Mouse (Mus musculus) heart, adult 9 months (tissue): ENCODE data around the gene Ubxn6.
"Not testable (repeated sequence)": the region's sequence is repeated elsewhere in the genome, so short reads cannot be mapped to it uniquely, and the experiment has no call there.

Experiments used
- DNase-seq, 2 experiments: peaks; one replicate each; pipeline ENCODE4 v3.0.0; 2022; ENCODE audit warnings: low spot score in 2 of 2

Ubxn6 gene

GRCm38 (mm10) chr17:56102158-56102557, 27.3 kb upstream of the Ubxn6 start:
- DNase-seq = no peak

DNA sequence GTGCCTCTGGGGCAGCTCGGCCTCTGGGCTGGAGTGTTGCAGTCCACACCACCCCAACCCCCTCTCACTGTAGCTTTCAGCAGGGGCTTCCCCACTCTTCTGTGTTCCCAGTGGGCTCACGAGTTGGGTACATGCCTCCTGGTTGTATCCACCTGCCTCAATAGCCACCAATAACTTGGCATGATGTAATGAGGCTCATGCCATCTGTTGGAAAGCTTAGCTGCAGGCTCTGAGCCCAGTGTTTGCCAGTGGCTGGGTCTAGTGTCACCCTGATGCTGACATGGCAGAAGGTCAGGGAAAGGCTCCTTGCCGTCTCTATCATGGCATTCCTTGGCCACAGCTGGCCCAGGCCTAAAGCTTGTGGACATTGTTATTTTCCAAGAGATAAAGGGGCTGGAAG, 26.0 kb upstream of the Ubxn6 start:
- DNase-seq = no peak

- DNase-seq = no peak
Measured at GRCm38 (mm10) chr17:56098711-56099572, 24.1 kb upstream of the Ubxn6 start.

DNA sequence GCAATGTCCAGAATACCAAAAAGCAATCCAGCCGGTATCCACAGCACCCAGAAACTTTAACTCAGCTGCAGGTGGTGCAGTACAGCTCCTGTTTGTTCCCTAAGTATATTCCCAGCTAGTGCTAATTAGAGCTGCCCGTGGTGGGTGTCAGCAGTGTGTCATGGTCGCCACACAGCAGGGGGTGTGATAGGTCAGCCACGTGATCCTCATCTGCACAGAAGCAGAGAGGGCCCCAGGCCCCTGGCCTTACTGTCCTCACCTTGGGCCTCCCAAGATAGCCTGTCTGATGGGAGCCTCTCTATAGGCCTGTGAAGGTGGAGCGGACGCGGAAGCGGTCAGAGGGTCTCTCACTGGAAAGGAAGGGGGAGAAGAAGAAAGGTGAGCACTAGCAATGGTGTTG, 23.4 kb upstream of the Ubxn6 start:
- DNase-seq = no peak

- no peak for DNase-seq
Measured at GRCm38 (mm10) chr17:56096883-56097282, 22.1 kb upstream of the Ubxn6 start.

- DNase-seq = no peak
Measured at GRCm38 (mm10) chr17:56092794-56093193, 18.0 kb upstream of the Ubxn6 start.

DNA sequence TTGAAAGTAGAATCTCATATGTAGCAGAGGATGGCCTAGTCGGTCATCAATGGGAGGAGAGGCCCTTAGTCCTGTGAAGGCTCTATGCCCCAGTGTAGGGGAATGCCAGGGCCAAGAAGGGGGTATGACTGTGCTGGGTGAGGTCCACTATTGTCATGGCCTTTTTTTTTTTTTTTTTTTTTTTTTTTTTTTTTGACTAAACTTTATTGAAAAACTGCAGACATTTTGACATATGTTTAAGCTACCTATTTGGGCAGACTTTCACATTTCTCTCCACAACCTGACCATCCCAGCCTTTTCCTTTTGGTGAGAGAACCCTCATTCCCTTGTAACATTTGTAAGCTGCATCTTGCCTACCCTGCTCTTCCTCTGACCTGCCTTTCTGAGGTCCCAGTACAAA, 17.5 kb upstream of the Ubxn6 start:
- DNase-seq = no peak

GRCm38 (mm10) chr17:56080781-56081585, 6.2 kb upstream of the Ubxn6 start:
- DNase-seq = no peak

- peak in 1 of 2 experiments; percentile 22 for DNase-seq
Measured at GRCm38 (mm10) chr17:56079921-56080320, 5.1 kb upstream of the Ubxn6 start.

- DNase-seq = peak; percentile 100
Measured at GRCm38 (mm10) chr17:56078880-56079795, 4.3 kb upstream of the Ubxn6 start, which contains the start of gene Hdgfl2. Hdgfl2 (plus strand) TSS chr17:56079634.

GRCm38 (mm10) chr17:56078361-56078760, 3.5 kb upstream of the Ubxn6 start:
- DNase-seq = peak; percentile 20 to 34

DNA sequence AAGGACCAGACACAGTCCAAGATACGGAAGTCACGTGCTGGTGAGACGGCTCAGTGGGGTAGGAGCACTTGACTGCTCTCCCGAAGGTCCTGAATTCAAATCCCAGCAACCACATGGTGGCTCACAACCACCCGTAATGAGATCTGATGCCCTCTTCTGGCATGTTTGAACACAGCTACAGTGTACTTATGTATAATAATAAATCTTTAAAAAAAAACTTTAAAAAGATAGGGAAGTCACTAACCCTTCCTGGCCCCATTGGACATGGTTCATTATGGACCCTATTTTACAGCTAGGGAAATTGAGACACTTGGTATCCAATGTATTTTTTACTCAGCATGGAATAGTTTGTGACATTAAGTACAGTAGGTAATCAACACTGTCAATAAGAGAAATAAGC, 2.7 kb upstream of the Ubxn6 start:
- DNase-seq = no peak

DNA sequence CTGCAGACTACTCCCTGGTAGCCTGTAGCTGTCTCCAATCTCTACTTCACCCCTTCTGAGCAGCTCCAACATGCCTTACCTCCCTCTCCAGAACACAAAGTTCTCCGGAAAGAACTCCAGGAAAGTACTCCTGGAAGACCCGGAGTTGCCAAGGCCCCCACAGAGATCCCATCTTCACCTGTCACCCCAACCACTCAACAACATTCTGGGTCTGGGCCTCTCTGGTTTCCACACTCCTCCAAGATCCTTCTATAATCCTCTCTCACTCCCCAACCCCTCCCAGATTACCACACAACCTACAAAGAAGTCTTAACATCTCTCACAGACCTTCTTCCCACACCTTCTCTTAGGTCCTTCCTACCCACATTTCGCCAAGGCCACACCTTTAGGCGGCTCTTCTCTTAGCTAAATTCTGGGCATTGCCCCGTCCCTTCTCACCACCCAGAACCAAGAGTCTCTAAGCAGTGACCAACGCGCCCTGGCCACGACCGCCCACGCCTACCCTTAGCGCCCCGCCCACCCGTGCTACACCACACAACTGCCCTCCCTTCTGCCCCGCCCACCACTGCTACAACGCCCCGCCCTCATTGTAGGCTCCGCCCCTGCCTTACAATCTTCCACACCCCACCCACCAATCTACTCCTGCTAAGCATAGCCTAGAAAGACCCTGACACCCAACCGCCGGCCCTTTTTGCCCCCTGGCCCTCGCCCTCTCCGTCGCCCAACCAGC, 566 bp downstream of the Ubxn6 start:
- peak; percentile 73 to 81 for DNase-seq

- no peak for DNase-seq
Measured at GRCm38 (mm10) chr17:56072243-56072642, 2.6 kb downstream of the Ubxn6 start.

- no peak for DNase-seq
Measured at GRCm38 (mm10) chr17:56071126-56071525, 3.7 kb downstream of the Ubxn6 start.

DNA sequence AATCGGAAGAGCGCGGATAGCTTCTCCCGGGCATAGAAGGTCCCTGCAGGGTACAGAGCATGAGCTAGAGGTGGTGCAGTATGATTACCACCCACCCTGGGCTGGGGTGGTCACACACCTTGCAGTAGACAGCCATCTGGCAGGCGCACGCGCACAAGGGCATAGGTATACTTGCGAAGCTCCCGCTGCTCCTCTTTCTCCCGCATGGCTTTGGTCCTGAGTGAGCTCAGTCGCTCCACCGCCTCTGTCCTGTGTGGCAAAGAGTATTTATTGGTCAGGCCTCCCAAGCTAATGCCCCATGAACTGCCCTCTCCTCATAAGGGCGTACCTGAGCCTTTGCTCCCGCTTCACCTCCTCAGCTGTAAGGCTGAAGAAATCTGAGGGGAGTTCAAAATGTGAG, 5.8 kb downstream of the Ubxn6 start:
- DNase-seq = no peak

DNA sequence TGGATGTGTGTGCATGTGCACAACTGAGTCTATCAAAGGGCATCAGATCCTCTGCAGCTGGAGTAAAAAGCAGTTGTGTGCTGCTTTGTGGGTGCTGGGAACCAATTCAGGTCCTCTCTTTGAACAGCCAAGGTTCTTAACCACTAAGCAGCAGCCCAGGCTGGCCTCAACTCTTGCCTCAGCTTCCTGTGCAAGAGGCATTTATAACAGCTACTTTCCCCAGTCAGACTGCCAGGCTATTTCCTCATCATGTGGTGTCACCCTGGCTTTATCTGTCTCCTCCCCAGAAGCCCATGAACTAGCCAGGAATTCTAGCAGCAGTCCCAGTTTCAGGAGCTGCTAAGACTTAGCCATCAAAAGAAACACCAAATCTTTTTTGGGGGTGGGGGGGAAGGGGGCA, 8.4 kb downstream of the Ubxn6 start:
- DNase-seq = no peak

- DNase-seq = not testable (repeated sequence)
Measured at GRCm38 (mm10) chr17:56065715-56066114, 9.1 kb downstream of the Ubxn6 start.

- DNase-seq = no peak
Measured at GRCm38 (mm10) chr17:56062081-56062480, 12.7 kb downstream of the Ubxn6 start.

DNA sequence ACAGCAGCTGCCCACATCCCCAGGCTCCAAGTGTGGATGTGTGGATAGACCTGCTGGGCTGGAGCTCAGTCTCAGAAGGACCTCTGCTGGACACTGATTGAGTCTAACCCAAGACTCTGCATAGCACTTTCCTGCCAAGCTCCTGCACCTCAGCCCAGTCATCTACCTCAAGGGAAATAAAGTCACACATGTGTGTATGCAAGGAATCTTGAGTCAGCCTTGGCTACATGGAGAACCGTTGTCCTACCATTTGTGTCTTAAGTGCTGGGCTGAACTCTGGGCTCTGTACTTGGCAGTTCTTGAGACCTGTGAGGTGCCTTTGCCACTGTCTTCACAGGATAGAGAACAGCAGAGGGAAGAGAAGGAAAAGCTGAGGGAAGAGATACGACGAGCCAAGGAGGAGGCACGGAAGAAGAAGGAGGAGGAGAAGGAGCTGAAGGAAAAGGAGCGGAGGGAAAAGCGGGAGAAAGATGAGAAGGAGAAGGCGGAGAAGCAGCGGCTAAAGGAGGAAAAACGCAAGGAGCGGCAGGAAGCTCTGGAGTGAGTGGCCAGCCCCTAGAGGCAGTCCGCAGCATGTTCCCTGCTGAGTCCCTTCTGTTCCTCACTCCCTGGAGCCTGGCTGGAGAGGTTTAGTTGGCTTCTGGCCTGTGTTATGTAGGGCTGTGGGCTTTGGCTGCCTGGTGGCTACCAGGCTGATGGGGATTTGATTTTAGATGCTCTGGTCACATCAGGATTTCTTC, 17.3 kb downstream of the Ubxn6 start:
- no peak for DNase-seq
